Mouse (Mus musculus) erythroblast, embryonic 14.5 days (primary cell): ENCODE data around the gene Selenow.

Experiments used
- GATA1 ChIP-seq: IDR thresholded peaks from 2 replicates; pipeline ENCODE4 v1.6.1; 2012; ENCODE audit warnings: low read length, inconsistent platforms, mixed read lengths
- TAL1 ChIP-seq: IDR thresholded peaks from 3 replicates; pipeline ENCODE4 v1.6.1; 2012; ENCODE audit warnings: low read length, inconsistent platforms, mixed read lengths

DNA sequence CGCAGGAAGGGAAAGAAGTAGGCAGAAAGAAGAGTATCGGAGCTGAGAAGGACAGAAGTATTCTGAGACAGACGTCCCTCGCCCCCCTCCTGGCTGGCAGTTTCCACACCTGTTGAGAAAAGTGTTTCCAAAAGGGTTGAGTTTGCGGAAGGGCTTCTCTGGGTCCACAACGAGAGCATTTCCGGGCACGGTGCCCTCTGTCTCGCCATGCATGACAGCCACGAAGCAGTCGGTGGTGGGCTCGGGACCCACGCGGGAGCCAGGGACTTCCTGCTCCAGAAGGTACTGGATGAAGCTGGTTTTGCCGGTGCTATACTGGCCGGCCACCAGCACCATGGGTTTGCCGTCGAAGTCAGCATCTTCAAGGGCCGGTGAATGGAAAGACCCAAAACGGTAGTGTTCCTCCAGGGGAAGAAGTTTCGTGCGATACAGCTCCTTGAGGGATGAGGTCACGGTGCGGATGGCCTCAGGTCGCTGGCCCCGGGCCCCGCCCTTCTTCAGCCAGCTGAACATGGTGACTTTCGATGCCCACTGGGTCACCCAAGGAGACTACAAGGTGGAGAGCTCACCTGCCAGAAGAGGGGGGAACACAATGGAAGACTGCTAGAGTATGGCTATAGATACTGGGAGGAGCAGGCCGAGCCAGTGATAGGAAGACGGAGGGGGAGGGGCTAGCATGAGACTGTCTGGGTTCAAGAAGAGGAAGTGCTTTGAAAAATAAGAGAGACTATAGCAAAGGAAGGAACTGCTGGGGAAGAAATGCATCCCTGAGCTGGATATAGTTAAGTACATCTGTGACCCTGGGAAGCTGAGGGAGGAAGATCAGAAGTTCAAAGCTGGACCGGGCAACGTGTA is 41.8 kb upstream of the Selenow start:
- no peak for TF ChIP-seq TAL1
- TF ChIP-seq GATA1, result no peak
